Mouse (Mus musculus) neural tube, embryonic 14.5 days (tissue): ENCODE data around the gene Ptpa. TPM values are rescaled to one million over a fixed set of nuclear protein-coding genes. Genes with fewer than 3 reads are reported as not detected.

Source experiments
- ATAC-seq: fragments of 200-750 bp; cut with Nextera tagmentation; 2 replicates; pipeline ENCODE4 v1.8.0; 2017; ENCODE audit warnings: low read depth, mild to moderate bottlenecking, moderate TSS enrichment, moderate library complexity
- H3K27ac ChIP-seq: fragments of 300-500 bp; sonication (generic); 2 replicates; pipeline ENCODE4 v1.5.1; 2014; ENCODE audit warnings: low read depth, mild to moderate bottlenecking, control low read depth, low read length, moderate library complexity, mixed read lengths
- H3K27me3 ChIP-seq: fragments of 300-500 bp; sonication (generic); 2 replicates; pipeline ENCODE4 v1.6.1; 2014; ENCODE audit warnings: low read length; ENCODE audit not compliant: control insufficient read depth, insufficient read depth
- H3K36me3 ChIP-seq: fragments of 300-500 bp; sonication (generic); 2 replicates; pipeline ENCODE4 v1.6.1; 2014; ENCODE audit warnings: low read length, mixed read lengths; ENCODE audit not compliant: control insufficient read depth, insufficient read depth
- H3K4me1 ChIP-seq: fragments of 300-500 bp; sonication (generic); 2 replicates; pipeline ENCODE4 v1.6.1; 2014; ENCODE audit warnings: low read length; ENCODE audit not compliant: control insufficient read depth, insufficient read depth
- H3K4me2 ChIP-seq: fragments of 300-500 bp; sonication (generic); 2 replicates; pipeline ENCODE4 v1.6.1; 2014; ENCODE audit warnings: mild to moderate bottlenecking, low read depth, low read length, control low read depth
- H3K4me3 ChIP-seq: fragments of 300-500 bp; sonication (generic); 2 replicates; pipeline ENCODE4 v1.5.1; 2014; ENCODE audit warnings: low read depth, low read length, control low read depth, mixed read lengths
- H3K9ac ChIP-seq: fragments of 300-500 bp; sonication (generic); replicated peaks from 2 replicates; pipeline ENCODE4 v1.6.1; 2014; ENCODE audit warnings: low read depth, mild to moderate bottlenecking, control low read depth, low read length, mixed read lengths
- H3K9me3 ChIP-seq: fragments of 300-500 bp; sonication (generic); 2 replicates; pipeline ENCODE4 v1.6.1; 2016; ENCODE audit warnings: low read length; ENCODE audit not compliant: control insufficient read depth
- WGBS: fragments of 180-500 bp; shearing (Covaris S2); extraction: QIAGEN DNeasy Blood & Tissue Kit; methylation state at CpG from one replicate; pipeline ENCODE4 v1.1.7; 2014; 5-methylcytosine and 5-hydroxymethylcytosine counted together
- polyA plus RNA-seq: library from polyadenylated mRNA; unstranded; fragments of >200 nt; fragmentation: Nextera tagmentation; extraction: Ambion mirVana; gene quantifications from 2 replicates; pipeline ENCODE4 v1.2.1, GENCODE M21; 2014

The Ptpa gene
- polyA plus RNA-seq, 1 experiment from 2014 or later = 70.7 TPM

DNA sequence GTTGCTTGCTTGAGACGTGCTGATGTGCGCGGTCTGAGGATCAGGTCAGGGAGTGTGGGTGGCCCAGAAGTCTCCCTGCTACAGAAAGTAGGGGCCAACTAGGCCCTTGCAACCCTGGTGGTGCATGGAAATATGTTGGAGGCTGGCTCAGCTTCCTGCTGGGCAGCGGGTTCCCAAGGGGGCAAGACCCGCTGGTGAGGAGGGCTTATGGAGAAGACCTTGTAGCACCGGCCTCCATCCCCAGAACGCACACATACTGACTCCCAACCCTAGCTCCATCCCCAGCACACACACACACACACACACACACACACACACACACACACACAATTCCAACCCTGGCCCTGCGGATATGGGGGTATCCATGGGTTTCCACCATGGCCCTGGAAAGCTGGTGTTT lies 55.2 kb downstream of the Ptpa start:
- Histone ChIP-seq H3K27ac (no peak overlapping the region; the same call in 1 of the 2 replicates), H3K36me3 (no peaks in the 10 kb centered on the region), H3K4me3 (peak overlapping the region; percentile 82; the same call in 1 of the 2 replicates), H3K27me3 (no peaks in the 10 kb centered on the region), H3K9ac (no peak overlapping the region), H3K9me3 (no peaks in the 10 kb centered on the region), H3K4me2 (peak overlapping the region; percentile 92), H3K4me1 (peaks cover 8% of the 10 kb centered on the region; the same call in 1 of the 2 replicates)
- no peak for ATAC-seq
- WGBS = 3% methylated on average over 8 of the region's 8 CpGs

- ATAC-seq = no peak
- H3K4me2 ChIP-seq = peak overlapping the region; percentile 92
- under 1% methylated on average over 47 of the region's 51 CpGs for WGBS
- H3K9ac ChIP-seq = peak overlapping the region; percentile 90
- H3K4me3 ChIP-seq = peak overlapping the region; percentile 82
- H3K4me1 ChIP-seq = peaks cover 8% of the 10 kb centered on the region; the same call in 1 of the 2 replicates
- no peaks in the 10 kb centered on the region for H3K27me3 ChIP-seq
- no peaks in the 10 kb centered on the region for H3K9me3 ChIP-seq
- no peaks in the 10 kb centered on the region for H3K36me3 ChIP-seq
- H3K27ac ChIP-seq = peak overlapping the region; percentile 75
These were observed 56.2 kb downstream of the Ptpa start for GRCm38 (mm10) chr2:30471795-30472720.

DNA sequence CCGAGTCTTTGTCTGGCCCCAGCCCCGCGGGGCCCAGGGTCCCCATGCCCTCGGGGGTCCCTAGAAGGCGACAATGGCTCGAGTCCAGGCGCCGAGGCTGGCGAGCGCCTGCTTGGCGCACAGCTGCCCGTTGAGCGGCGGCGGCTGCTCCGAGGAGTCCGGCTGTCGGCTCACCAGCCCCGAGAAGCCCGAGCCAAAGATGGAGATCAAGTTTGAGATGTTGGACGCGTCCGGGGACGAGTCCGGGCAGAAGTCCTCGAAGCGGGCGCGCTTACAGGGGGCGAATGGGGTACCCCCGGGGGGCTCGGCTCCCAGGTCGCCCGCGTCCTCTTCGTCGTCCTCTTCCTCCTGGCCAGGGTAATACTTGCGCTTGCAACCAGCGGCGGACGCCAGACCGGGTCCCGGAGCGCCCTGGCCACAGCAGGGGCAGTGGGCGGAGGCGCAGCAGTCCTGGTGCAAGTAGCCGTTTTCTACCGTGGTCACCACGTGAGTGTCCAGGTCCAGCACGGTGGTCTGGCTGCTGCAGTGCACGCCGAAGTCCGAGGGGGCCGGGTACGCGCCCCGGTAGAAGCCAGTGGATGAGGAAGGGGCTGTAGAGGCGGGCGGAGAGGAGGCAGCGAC lies 57.0 kb downstream of the Ptpa start:
- Histone ChIP-seq H3K9me3 (no peaks in the 10 kb centered on the region), H3K9ac (peak overlapping the region; percentile 90), H3K27me3 (no peaks in the 10 kb centered on the region), H3K36me3 (no peaks in the 10 kb centered on the region), H3K27ac (peak overlapping the region; percentile 75), H3K4me3 (peak overlapping the region; percentile 82), H3K4me2 (peak overlapping the region; percentile 92), H3K4me1 (peaks cover 8% of the 10 kb centered on the region; the same call in 1 of the 2 replicates)
- ATAC-seq = no peak
- WGBS = under 1% methylated on average over 59 of the region's 60 CpGs

- Histone ChIP-seq H3K9ac (peak overlapping the region; percentile 90), H3K4me2 (peak overlapping the region; percentile 92)
- WGBS = 0% methylated on average over 59 of the region's 80 CpGs
These were observed 57.7 kb downstream of the Ptpa start for GRCm38 (mm10) chr2:30473431-30474031.

GRCm38 (mm10) chr2:30474039-30474438 lies 58.2 kb downstream of the Ptpa start, which contains the start of gene Ier5l:
Gene Ier5l (minus strand): TSS chr2:30474219.
- peak within 1 kb of the TSS; percentile 82 for H3K4me3 ChIP-seq
- H3K36me3 ChIP-seq = no peaks in the 10 kb centered on the region
- H3K27me3 ChIP-seq = no peaks in the 10 kb centered on the region
- ATAC-seq = peak; percentile 92
- H3K4me1 ChIP-seq = peaks cover 8% of the 10 kb centered on the region; the same call in 1 of the 2 replicates
- WGBS = 1% methylated on average over 37 of the region's 37 CpGs
- H3K9me3 ChIP-seq = no peaks in the 10 kb centered on the region
- H3K4me2 ChIP-seq = peak within 1 kb of the TSS; percentile 92
- peak within 1 kb of the TSS; percentile 90 for H3K9ac ChIP-seq
- H3K27ac ChIP-seq = peak within 1 kb of the TSS; percentile 75

More at GRCm38 (mm10) chr2:30473431-30474031, 57.7 kb downstream of the Ptpa start:
- Histone ChIP-seq H3K27me3 (no peaks in the 10 kb centered on the region), H3K27ac (peak overlapping the region; percentile 75), H3K4me3 (peak overlapping the region; percentile 82), H3K36me3 (no peaks in the 10 kb centered on the region), H3K9me3 (no peaks in the 10 kb centered on the region), H3K4me1 (peaks cover 8% of the 10 kb centered on the region; the same call in 1 of the 2 replicates)
- peak; percentile 41 for ATAC-seq

DNA sequence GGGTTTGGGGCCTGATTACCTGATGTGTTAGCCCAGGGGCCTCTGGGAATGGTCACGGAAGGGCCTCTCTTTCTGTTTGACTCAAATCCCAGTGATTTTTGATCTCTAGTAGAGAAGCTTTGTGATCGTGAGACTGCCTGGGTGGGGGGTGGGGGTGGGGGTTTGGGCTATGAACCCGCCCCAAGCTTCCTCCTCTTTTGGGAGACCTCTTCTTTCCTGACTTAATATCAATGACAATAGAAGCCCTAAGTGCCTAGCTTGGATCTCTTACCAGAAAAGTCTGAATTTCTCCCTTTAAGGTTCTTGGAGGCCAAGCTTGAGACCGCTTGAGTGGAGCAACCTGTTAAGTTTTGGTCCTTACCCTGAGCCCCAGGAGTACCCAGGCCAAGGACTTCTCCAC lies 58.9 kb downstream of the Ptpa start:
- Histone ChIP-seq H3K9me3 (no peaks in the 10 kb centered on the region), H3K9ac (no peak overlapping the region), H3K27ac (no peak overlapping the region), H3K36me3 (no peaks in the 10 kb centered on the region), H3K4me3 (peak overlapping the region; percentile 82), H3K27me3 (no peaks in the 10 kb centered on the region), H3K4me1 (peaks cover 8% of the 10 kb centered on the region; the same call in 1 of the 2 replicates), H3K4me2 (peak overlapping the region; percentile 92)
- 26% methylated on average over 4 of the region's 4 CpGs for WGBS
- no peak for ATAC-seq

DNA sequence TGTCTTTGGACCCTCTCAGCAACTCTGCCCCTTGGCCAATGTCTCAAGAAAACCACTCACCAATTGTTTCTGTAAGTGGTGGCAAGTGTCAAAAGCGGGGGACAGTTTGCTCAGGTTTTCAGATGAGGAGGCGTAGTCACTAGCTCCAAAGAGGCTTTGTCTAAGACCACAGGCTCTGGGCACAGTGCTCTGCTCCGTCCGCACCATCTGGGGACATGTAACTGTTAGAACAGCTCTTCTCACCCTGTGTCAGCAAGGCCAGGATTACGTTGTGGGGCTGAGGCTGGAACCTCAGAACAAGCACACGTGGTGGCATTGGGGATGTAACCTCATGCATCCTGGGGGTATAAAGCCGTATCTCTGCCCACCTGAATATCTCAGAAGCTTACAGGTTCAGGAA lies 59.6 kb downstream of the Ptpa start:
- H3K27me3 ChIP-seq = no peaks in the 10 kb centered on the region
- peaks cover 8% of the 10 kb centered on the region; the same call in 1 of the 2 replicates for H3K4me1 ChIP-seq
- no peak overlapping the region for H3K4me2 ChIP-seq
- H3K4me3 ChIP-seq = no peak overlapping the region
- H3K36me3 ChIP-seq = no peaks in the 10 kb centered on the region
- no peak overlapping the region for H3K9ac ChIP-seq
- no peak for ATAC-seq
- no peaks in the 10 kb centered on the region for H3K9me3 ChIP-seq
- no peak overlapping the region for H3K27ac ChIP-seq
- WGBS = 82% methylated on average over 7 of the region's 7 CpGs

GRCm38 (mm10) chr2:30476241-30476640 lies 60.4 kb downstream of the Ptpa start:
- H3K36me3 ChIP-seq = no peaks in the 10 kb centered on the region
- no peak overlapping the region for H3K27ac ChIP-seq
- H3K4me2 ChIP-seq = no peak overlapping the region
- ATAC-seq = no peak
- 75% methylated on average over 2 of the region's 2 CpGs for WGBS
- H3K4me3 ChIP-seq = no peak overlapping the region
- H3K9ac ChIP-seq = no peak overlapping the region
- H3K27me3 ChIP-seq = no peaks in the 10 kb centered on the region
- peaks cover 4% of the 10 kb centered on the region; the same call in 1 of the 2 replicates for H3K4me1 ChIP-seq
- H3K9me3 ChIP-seq = no peaks in the 10 kb centered on the region
